Mouse (Mus musculus): ENCODE measurements around the gene Plcxd2.

The Plcxd2 gene

GRCm38 (mm10) chr16:45942169-45942891, 67.7 kb downstream of the Plcxd2 start:
- in situ Hi-C loops (cut with MboI, MseI), result no loop called here

DNA sequence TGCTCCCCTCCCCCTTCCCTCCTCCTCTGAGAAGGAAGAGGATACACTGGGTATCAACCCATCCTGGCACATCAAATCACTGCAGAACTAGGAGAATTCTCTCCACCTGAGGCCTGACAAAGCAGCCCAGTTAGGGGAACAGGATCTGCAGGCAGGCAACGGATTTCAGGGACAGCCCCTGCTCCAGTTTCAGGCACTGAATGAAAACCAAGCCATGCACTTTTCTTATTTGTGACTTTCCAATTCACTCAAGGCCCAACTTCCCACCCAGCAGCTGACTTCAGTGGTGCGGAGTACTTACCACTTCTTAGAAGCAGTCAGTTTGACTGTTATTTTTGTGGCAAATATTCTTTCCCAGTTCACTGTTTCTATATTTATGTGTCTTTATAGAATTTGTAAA, 69.3 kb downstream of the Plcxd2 start:
- in situ Hi-C loops (cut with MboI, MseI), result no loop called here

DNA sequence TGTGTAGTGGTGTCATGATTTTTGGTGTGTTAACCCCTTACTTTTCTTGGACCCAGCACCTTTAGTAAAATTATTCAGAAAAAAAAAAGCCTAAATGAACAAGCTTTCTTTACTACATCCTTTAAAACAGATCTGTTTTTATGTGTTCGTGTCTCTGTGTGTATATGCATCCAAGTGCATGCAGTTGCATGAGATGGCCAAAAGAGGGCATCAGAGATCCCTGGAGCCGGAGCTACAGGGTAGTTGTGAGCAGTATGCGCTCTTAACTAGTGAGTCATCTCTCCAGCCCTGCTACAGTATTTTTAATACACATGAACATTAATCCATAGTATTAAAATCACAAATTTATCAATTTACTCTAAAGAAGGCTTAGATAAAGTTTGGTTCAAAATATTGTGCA, 70.6 kb downstream of the Plcxd2 start:
- in situ Hi-C loops (cut with MboI, MseI), result no loop called here

DNA sequence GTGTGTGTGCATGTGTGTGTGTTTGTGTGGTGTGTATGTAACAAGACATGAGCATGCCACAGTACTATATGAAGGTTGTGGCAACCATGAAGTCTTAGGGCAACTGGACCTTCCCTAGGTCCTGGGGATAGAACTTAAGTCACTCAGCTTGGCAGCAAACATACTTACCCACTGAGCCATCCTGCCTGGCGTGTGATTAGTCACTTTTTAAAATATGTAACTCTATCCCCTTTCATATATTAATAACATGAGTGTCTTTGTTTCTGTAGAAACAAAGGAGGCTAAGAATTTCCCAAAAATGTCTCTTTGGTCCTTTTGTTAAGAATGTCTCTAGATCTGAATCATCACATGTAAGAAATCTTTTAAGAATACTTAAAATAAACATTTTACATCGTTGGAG, 72.6 kb downstream of the Plcxd2 start:
- in situ Hi-C loops (cut with MboI, MseI), result no loop called here

DNA sequence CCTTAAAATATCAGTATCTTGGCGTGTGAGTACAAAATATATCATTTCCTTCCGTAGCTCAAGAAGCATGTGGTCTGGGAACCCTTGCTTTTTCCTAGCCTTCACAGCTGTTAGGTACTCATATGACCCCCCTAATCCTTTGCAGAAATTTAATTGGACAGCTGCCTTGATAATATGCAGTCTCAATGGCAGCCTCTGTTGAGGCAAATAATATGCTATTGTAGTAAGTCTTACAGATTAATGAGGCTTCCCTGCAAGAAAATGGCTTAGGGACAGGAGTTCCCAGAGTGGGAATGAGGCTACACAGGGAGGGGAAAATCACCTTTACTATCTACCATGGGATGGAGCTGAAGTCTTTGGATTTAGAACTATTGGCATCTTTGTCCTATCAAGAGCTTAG, 73.5 kb downstream of the Plcxd2 start:
- in situ Hi-C loops (cut with MboI, MseI), result no loop called here

GRCm38 (mm10) chr16:45935956-45936483, 74.0 kb downstream of the Plcxd2 start:
- in situ Hi-C loops (cut with MboI, MseI), result no loop called here

DNA sequence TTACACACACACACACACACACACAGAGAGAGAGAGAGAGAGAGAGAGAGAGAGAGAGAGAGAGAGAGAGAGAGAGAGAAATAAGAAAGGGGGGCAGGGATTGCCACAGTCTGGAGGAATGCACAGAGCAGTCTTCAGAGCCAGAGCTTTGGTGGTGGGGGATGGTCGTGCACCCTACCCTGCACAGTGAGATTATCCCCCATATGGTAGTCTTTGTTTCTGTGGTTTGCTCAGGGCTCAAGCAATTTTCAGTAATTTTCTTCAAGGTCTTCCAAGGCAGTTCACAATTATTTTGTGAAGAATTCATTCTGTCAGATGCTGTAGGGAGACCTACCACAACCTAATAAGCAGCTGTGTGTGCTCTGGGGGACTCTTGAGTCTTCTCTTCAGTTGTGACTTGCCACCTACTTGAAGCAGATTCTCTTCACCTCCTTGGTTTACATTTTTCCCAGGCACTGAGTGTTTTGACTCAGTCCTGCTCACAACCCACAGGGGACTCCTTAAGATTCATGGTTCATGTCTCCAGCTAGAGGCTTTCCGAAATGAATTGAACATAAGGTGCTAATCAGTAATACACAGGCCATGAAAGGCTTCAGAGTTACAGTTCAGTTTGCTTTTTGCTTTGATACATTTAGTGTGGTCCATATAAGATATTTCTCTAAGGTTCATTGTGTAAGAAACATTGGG, 75.2 kb downstream of the Plcxd2 start:
- in situ Hi-C loops (cut with MboI, MseI), result no loop called here

- in situ Hi-C loops (cut with MboI, MseI), result no loop called here
Observed at GRCm38 (mm10) chr16:45930308-45930707, 79.7 kb downstream of the Plcxd2 start.

GRCm38 (mm10) chr16:45928090-45928489, 81.9 kb downstream of the Plcxd2 start:
- in situ Hi-C loops (cut with MboI, MseI), result loop anchor here (5.0 kb wide), 1 partner anchor 344 kb away; no protein-coding TSS in a partner anchor

GRCm38 (mm10) chr16:45927601-45928000, 82.4 kb downstream of the Plcxd2 start:
- in situ Hi-C loops (cut with MboI, MseI), result loop anchor here (5.0 kb wide), 1 partner anchor 345 kb away; no protein-coding TSS in a partner anchor

- in situ Hi-C loops (cut with MboI, MseI), result loop anchor here (5.0 kb wide), 1 partner anchor 345 kb away; no protein-coding TSS in a partner anchor
Observed at GRCm38 (mm10) chr16:45926875-45927274, 83.1 kb downstream of the Plcxd2 start.

- in situ Hi-C loops (cut with MboI, MseI), result no loop called here
Observed at GRCm38 (mm10) chr16:45923731-45924424, 86.1 kb downstream of the Plcxd2 start.

DNA sequence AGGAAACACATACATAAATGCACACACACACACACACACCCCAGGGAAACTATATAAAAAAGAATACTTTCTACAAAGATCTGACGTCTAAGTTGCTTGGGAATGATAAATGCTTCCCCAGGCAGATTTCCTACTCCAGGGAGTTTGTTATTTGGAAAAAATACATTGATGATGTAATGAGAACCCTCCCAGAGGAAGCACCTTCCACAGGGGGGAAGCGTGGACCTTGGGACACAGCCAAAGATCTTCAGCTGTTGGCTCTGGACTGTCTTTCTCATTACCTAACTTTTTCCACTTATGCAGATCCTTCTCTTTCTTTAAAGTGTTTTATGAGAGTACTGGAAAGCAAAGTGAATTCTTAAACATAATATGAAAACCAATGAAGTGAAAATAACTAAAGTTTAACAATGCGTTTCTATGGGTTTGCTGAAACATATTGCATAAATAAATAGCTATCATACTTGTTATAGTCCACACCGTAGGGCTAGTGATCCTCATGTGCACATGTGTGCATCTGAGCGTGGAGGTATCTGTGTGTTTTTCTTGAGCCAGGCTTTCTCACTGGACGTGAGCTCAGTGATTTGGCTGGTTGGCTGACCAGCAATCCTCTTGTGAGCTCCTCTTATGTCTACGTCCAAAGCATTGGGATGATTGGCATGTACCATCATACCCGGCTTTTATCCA, 87.3 kb downstream of the Plcxd2 start:
- in situ Hi-C loops (cut with MboI, MseI), result no loop called here

- in situ Hi-C loops (cut with MboI, MseI), result loop anchor here (10.0 kb wide), 1 partner anchor 425 kb away; no protein-coding TSS in a partner anchor
Observed at GRCm38 (mm10) chr16:45919572-45919971, 90.4 kb downstream of the Plcxd2 start.

Measured in T-helper 2 cell (primary cell).